Mouse (Mus musculus) forebrain, embryonic 11.5 days (tissue): ENCODE measurements around the gene Opn5. TPM values are rescaled to one million over a fixed set of nuclear protein-coding genes. Genes with fewer than 3 reads are reported as not detected.

ENCODE experiments used
- ATAC-seq: fragments of 200-750 bp; cut with Nextera tagmentation; replicated peaks from 2 replicates; pipeline ENCODE4 v1.8.0; 2017; ENCODE audit warnings: moderate TSS enrichment; ENCODE audit not compliant: low FRiP score
- DNase-seq: peaks from one replicate; pipeline ENCODE4 v3.0.0-alpha.2; 2017; ENCODE audit warnings: low spot score
- H3K27ac ChIP-seq: fragments of 300-500 bp; sonication (generic); 2 replicates; pipeline ENCODE4 v1.5.1; 2014; ENCODE audit warnings: low read depth, low read length
- H3K27me3 ChIP-seq: fragments of 300-500 bp; sonication (generic); 2 replicates; pipeline ENCODE4 v1.6.1; 2014; ENCODE audit warnings: mild to moderate bottlenecking, low read length, mixed read lengths; ENCODE audit not compliant: control insufficient read depth, insufficient read depth
- H3K36me3 ChIP-seq: fragments of 300-500 bp; sonication (generic); 2 replicates; pipeline ENCODE4 v1.6.1; 2014; ENCODE audit warnings: mild to moderate bottlenecking, low read length, moderate library complexity, mixed read lengths; ENCODE audit not compliant: control insufficient read depth, insufficient read depth
- H3K4me1 ChIP-seq: fragments of 300-500 bp; sonication (generic); replicated peaks from 2 replicates; pipeline ENCODE4 v1.6.1; 2014; ENCODE audit warnings: low read length, mixed read lengths; ENCODE audit not compliant: control insufficient read depth, insufficient read depth
- H3K4me2 ChIP-seq: fragments of 300-500 bp; sonication (generic); 2 replicates; pipeline ENCODE4 v1.6.1; 2014; ENCODE audit warnings: low read depth, mild to moderate bottlenecking, low read length, moderate library complexity, mixed read lengths; ENCODE audit not compliant: severe bottlenecking
- H3K4me3 ChIP-seq: fragments of 300-500 bp; sonication (generic); 2 replicates; pipeline ENCODE4 v1.5.1; 2014; ENCODE audit warnings: low read depth, low read length
- H3K9ac ChIP-seq: fragments of 300-500 bp; sonication (generic); 2 replicates; pipeline ENCODE4 v1.6.1; 2014; ENCODE audit warnings: low read length
- H3K9me3 ChIP-seq: fragments of 300-500 bp; sonication (generic); 2 replicates; pipeline ENCODE4 v1.6.1; 2016; ENCODE audit warnings: low read length, mixed read lengths; ENCODE audit not compliant: control insufficient read depth
- WGBS: fragments of 180-500 bp; shearing (Covaris S2); extraction: QIAGEN DNeasy Blood & Tissue Kit; methylation state at CpG from one replicate; pipeline ENCODE4 v1.1.7; 2014; 5-methylcytosine and 5-hydroxymethylcytosine counted together
- polyA plus RNA-seq: library from polyadenylated mRNA; unstranded; fragments of >200 nt; fragmentation: Nextera tagmentation; extraction: Ambion mirVana; gene quantifications from 2 replicates; pipeline ENCODE4 v1.2.1, GENCODE M21; 2014

The Opn5 gene
- polyA plus RNA-seq, 1 experiment from 2014 or later, result not detected

GRCm38 (mm10) chr17:42583029-42583331 is 28.2 kb downstream of the Opn5 start:
- H3K9ac ChIP-seq, result no peak overlapping the region
- H3K27ac ChIP-seq, result no peak overlapping the region
- H3K27me3 ChIP-seq, result no peaks in the 10 kb centered on the region
- no peaks in the 10 kb centered on the region for H3K36me3 ChIP-seq
- WGBS, result 96% methylated on average over 2 of the region's 2 CpGs
- no peaks in the 10 kb centered on the region for H3K9me3 ChIP-seq
- H3K4me2 ChIP-seq, result no peak overlapping the region
- H3K4me3 ChIP-seq, result no peak overlapping the region
- ATAC-seq (no peak), DNase-seq (no peak)
- H3K4me1 ChIP-seq, result no peaks in the 10 kb centered on the region

GRCm38 (mm10) chr17:42582281-42583028 is 28.7 kb downstream of the Opn5 start:
- Histone ChIP-seq H3K36me3 (no peaks in the 10 kb centered on the region), H3K4me3 (no peak overlapping the region), H3K27ac (no peak overlapping the region), H3K27me3 (no peaks in the 10 kb centered on the region), H3K9ac (no peak overlapping the region), H3K9me3 (no peaks in the 10 kb centered on the region), H3K4me2 (no peak overlapping the region), H3K4me1 (no peaks in the 10 kb centered on the region)
- DNase-seq, result no peak
- WGBS, result 45% methylated on average over 1 of the region's 1 CpGs
- no peak for ATAC-seq

GRCm38 (mm10) chr17:42580623-42581022 is 30.6 kb downstream of the Opn5 start:
- no peak overlapping the region for H3K4me3 ChIP-seq
- H3K9me3 ChIP-seq, result no peaks in the 10 kb centered on the region
- no peaks in the 10 kb centered on the region for H3K27me3 ChIP-seq
- 84% methylated on average over 4 of the region's 4 CpGs for WGBS
- no peak overlapping the region for H3K9ac ChIP-seq
- H3K4me1 ChIP-seq, result peaks cover 4% of the 10 kb centered on the region
- ATAC-seq (no peak), DNase-seq (no peak)
- H3K4me2 ChIP-seq, result no peak overlapping the region
- H3K27ac ChIP-seq, result no peak overlapping the region
- no peaks in the 10 kb centered on the region for H3K36me3 ChIP-seq

GRCm38 (mm10) chr17:42580196-42580595 is 31.0 kb downstream of the Opn5 start:
- H3K27me3 ChIP-seq, result no peaks in the 10 kb centered on the region
- ATAC-seq, result no peak
- no peak for DNase-seq
- no peak overlapping the region for H3K9ac ChIP-seq
- no peaks in the 10 kb centered on the region for H3K9me3 ChIP-seq
- H3K4me3 ChIP-seq, result no peak overlapping the region
- no peak overlapping the region for H3K4me2 ChIP-seq
- H3K27ac ChIP-seq, result no peak overlapping the region
- H3K36me3 ChIP-seq, result no peaks in the 10 kb centered on the region
- 94% methylated on average over 3 of the region's 3 CpGs for WGBS
- peaks cover 4% of the 10 kb centered on the region for H3K4me1 ChIP-seq

- Histone ChIP-seq H3K27me3 (no peaks in the 10 kb centered on the region), H3K27ac (peak overlapping the region; percentile 41; the same call in 1 of the 2 replicates), H3K4me2 (no peak overlapping the region), H3K4me3 (no peak overlapping the region), H3K4me1 (peaks cover 4% of the 10 kb centered on the region), H3K9me3 (no peaks in the 10 kb centered on the region), H3K9ac (no peak overlapping the region), H3K36me3 (no peaks in the 10 kb centered on the region)
- WGBS, result 17% methylated on average over 6 of the region's 6 CpGs
- peak; percentile 67 for DNase-seq
- peak; percentile 92 for ATAC-seq
Measured at GRCm38 (mm10) chr17:42576671-42577168, 34.5 kb downstream of the Opn5 start.

GRCm38 (mm10) chr17:42573786-42574185 is 37.4 kb downstream of the Opn5 start:
- no peak for DNase-seq
- Histone ChIP-seq H3K4me1 (peaks cover 4% of the 10 kb centered on the region), H3K4me3 (no peak overlapping the region), H3K27ac (no peak overlapping the region), H3K4me2 (no peak overlapping the region), H3K9me3 (no peaks in the 10 kb centered on the region), H3K9ac (no peak overlapping the region), H3K36me3 (no peaks in the 10 kb centered on the region), H3K27me3 (no peaks in the 10 kb centered on the region)
- WGBS, result 86% methylated on average over 8 of the region's 8 CpGs
- ATAC-seq, result no peak

GRCm38 (mm10) chr17:42549578-42549977 is 61.6 kb downstream of the Opn5 start:
- ATAC-seq, result no peak

GRCm38 (mm10) chr17:42530147-42530546 is 81.0 kb downstream of the Opn5 start:
- H3K4me2 ChIP-seq, result no peak overlapping the region
- no peaks in the 10 kb centered on the region for H3K36me3 ChIP-seq
- H3K4me3 ChIP-seq, result no peak overlapping the region
- no peaks in the 10 kb centered on the region for H3K9me3 ChIP-seq
- 26% methylated on average over 5 of the region's 5 CpGs for WGBS
- no peak overlapping the region for H3K9ac ChIP-seq
- no peak; the same call in 1 of the 2 replicates for ATAC-seq
- no peaks in the 10 kb centered on the region for H3K27me3 ChIP-seq
- no peak overlapping the region for H3K27ac ChIP-seq
- no peaks in the 10 kb centered on the region for H3K4me1 ChIP-seq
- no peak for DNase-seq

More at GRCm38 (mm10) chr17:42549578-42549977, 61.6 kb downstream of the Opn5 start:
- DNase-seq, result no peak
- Histone ChIP-seq H3K36me3 (no peaks in the 10 kb centered on the region), H3K27ac (no peak overlapping the region), H3K9ac (no peak overlapping the region), H3K4me2 (no peak overlapping the region), H3K27me3 (no peaks in the 10 kb centered on the region), H3K4me3 (no peak overlapping the region), H3K4me1 (no peaks in the 10 kb centered on the region), H3K9me3 (no peaks in the 10 kb centered on the region)
- 92% methylated on average over 2 of the region's 2 CpGs for WGBS
